Mouse (Mus musculus): Measurements from ENCODE around the gene Adad2.

DNA sequence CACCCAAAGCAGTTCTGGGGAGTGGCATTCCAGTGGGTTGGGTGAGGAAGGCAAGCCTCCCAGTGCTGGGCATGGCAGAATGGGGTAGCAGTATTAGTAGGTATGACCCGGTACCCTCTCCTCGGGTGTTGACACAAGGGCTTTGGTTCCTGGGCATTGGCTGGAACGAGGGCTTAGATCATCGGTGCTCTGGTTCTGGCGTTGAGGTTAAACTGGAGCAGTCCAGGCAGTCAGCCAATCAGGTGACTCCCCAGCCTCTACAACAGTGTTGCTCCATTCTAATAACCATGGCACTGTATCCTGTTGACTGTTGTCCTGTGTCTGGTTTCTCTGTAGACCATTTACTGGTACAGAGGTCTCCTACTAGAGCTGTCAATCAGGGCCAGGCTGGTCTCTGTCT lies 5.0 kb downstream of the Adad2 start:
- TF ChIP-seq CTCF (IDR thresholded peaks at IDR 0.05; ENCODE audit: low read depth) (no peak), EP300 (IDR thresholded peaks at IDR 0.05; ENCODE audit: low read depth) (no peak)

Measured in liver, embryonic 14.5 days (tissue).